Mouse (Mus musculus) liver, embryonic 11.5 days (tissue): Measurements from ENCODE around the gene N4bp1. TPM values are rescaled to one million over a fixed set of nuclear protein-coding genes. Genes with fewer than 3 reads are reported as not detected.

Experiments used
- ATAC-seq: fragments of 200-750 bp; cut with Nextera tagmentation; replicated peaks from 2 replicates; pipeline ENCODE4 v1.8.0; 2017; ENCODE audit warnings: moderate number of reproducible peaks, mild to moderate bottlenecking, moderate TSS enrichment, moderate library complexity; ENCODE audit not compliant: low FRiP score
- DNase-seq: peaks from one replicate; pipeline ENCODE4 v3.0.0-alpha.2; 2017; ENCODE audit warnings: low spot score
- H3K27ac ChIP-seq: fragments of 300-500 bp; sonication (generic); 2 replicates; pipeline ENCODE4 v1.5.1; 2014; ENCODE audit warnings: mild to moderate bottlenecking, low read depth, low read length, control low read depth
- H3K27me3 ChIP-seq: fragments of 300-500 bp; sonication (generic); replicated peaks from 2 replicates; pipeline ENCODE4 v1.6.1; 2014; ENCODE audit warnings: low read length, mixed read lengths; ENCODE audit not compliant: control insufficient read depth, insufficient read depth
- H3K36me3 ChIP-seq: fragments of 300-500 bp; sonication (generic); 2 replicates; pipeline ENCODE4 v1.6.1; 2014; ENCODE audit warnings: mild to moderate bottlenecking, low read length, moderate library complexity, mixed read lengths; ENCODE audit not compliant: control insufficient read depth, insufficient read depth
- H3K4me1 ChIP-seq: fragments of 300-500 bp; sonication (generic); replicated peaks from 2 replicates; pipeline ENCODE4 v1.6.1; 2014; ENCODE audit warnings: low read length, mixed read lengths; ENCODE audit not compliant: control insufficient read depth, insufficient read depth
- H3K4me2 ChIP-seq: fragments of 300-500 bp; sonication (generic); 2 replicates; pipeline ENCODE4 v1.6.1; 2014; ENCODE audit warnings: mild to moderate bottlenecking, control low read depth, moderate library complexity
- H3K4me3 ChIP-seq: fragments of 300-500 bp; sonication (generic); 2 replicates; pipeline ENCODE4 v1.5.1; 2014; ENCODE audit warnings: low read depth, low read length, control low read depth
- H3K9ac ChIP-seq: fragments of 300-500 bp; sonication (generic); 2 replicates; pipeline ENCODE4 v1.6.1; 2014; ENCODE audit warnings: low read depth, low read length, control low read depth
- H3K9me3 ChIP-seq: fragments of 300-500 bp; sonication (generic); 2 replicates; pipeline ENCODE4 v1.6.1; 2016; ENCODE audit warnings: low read length, inconsistent platforms, mixed read lengths; ENCODE audit not compliant: control insufficient read depth
- WGBS: fragments of 180-500 bp; shearing (Covaris S2); extraction: QIAGEN DNeasy Blood & Tissue Kit; methylation state at CpG from one replicate; pipeline ENCODE4 v1.1.7; 2014; 5-methylcytosine and 5-hydroxymethylcytosine counted together
- polyA plus RNA-seq: library from polyadenylated mRNA; unstranded; fragments of >200 nt; fragmentation: Nextera tagmentation; extraction: Ambion mirVana; gene quantifications from 2 replicates; pipeline ENCODE4 v1.2.1, GENCODE M21; 2014

Gene N4bp1
- polyA plus RNA-seq, 1 experiment from 2014 or later, result 7.8 TPM

GRCm38 (mm10) chr8:86791542-86791941 is 93.5 kb downstream of the N4bp1 start:
- H3K36me3 ChIP-seq, result no peaks in the 10 kb centered on the region
- H3K4me3 ChIP-seq, result no peak overlapping the region
- H3K4me1 ChIP-seq, result no peaks in the 10 kb centered on the region; the same call in 1 of the 2 replicates
- no peaks in the 10 kb centered on the region for H3K27me3 ChIP-seq
- no peak overlapping the region for H3K9ac ChIP-seq
- H3K9me3 ChIP-seq, result no peaks in the 10 kb centered on the region
- ATAC-seq (no peak), DNase-seq (no peak)
- H3K4me2 ChIP-seq, result no peak overlapping the region
- no peak overlapping the region for H3K27ac ChIP-seq
- 78% methylated on average over 6 of the region's 6 CpGs for WGBS

GRCm38 (mm10) chr8:86789576-86789975 is 95.5 kb downstream of the N4bp1 start:
- Histone ChIP-seq H3K9ac (no peak overlapping the region), H3K27me3 (no peaks in the 10 kb centered on the region), H3K4me2 (no peak overlapping the region), H3K9me3 (no peaks in the 10 kb centered on the region), H3K4me1 (no peaks in the 10 kb centered on the region; the same call in 1 of the 2 replicates), H3K27ac (no peak overlapping the region), H3K4me3 (no peak overlapping the region), H3K36me3 (no peaks in the 10 kb centered on the region)
- DNase-seq (no peak), ATAC-seq (no peak)
- WGBS, result 62% methylated on average over 1 of the region's 1 CpGs

- Histone ChIP-seq H3K4me2 (no peak overlapping the region), H3K4me1 (no peaks in the 10 kb centered on the region; the same call in 1 of the 2 replicates), H3K36me3 (no peaks in the 10 kb centered on the region), H3K27ac (no peak overlapping the region), H3K9me3 (no peaks in the 10 kb centered on the region), H3K27me3 (no peaks in the 10 kb centered on the region), H3K4me3 (no peak overlapping the region), H3K9ac (no peak overlapping the region)
- DNase-seq, result no peak
- no peak for ATAC-seq
- WGBS, result 65% methylated on average over 12 of the region's 12 CpGs
Observed at GRCm38 (mm10) chr8:86787891-86788420, 97.1 kb downstream of the N4bp1 start.

- no peak for DNase-seq
- H3K27ac ChIP-seq, result no peak overlapping the region
- WGBS, result 37% methylated on average over 5 of the region's 5 CpGs
Observed at GRCm38 (mm10) chr8:86786498-86786897, 98.6 kb downstream of the N4bp1 start.

GRCm38 (mm10) chr8:86781094-86781493 is 104.0 kb downstream of the N4bp1 start:
- H3K4me2 ChIP-seq, result no peak overlapping the region
- 81% methylated on average over 8 of the region's 8 CpGs for WGBS
- ATAC-seq (no peak), DNase-seq (no peak)
- no peak overlapping the region for H3K4me3 ChIP-seq
- no peak overlapping the region for H3K27ac ChIP-seq
- H3K4me1 ChIP-seq, result no peaks in the 10 kb centered on the region
- no peaks in the 10 kb centered on the region for H3K9me3 ChIP-seq
- H3K27me3 ChIP-seq, result no peaks in the 10 kb centered on the region
- no peak overlapping the region for H3K9ac ChIP-seq
- H3K36me3 ChIP-seq, result no peaks in the 10 kb centered on the region

More at GRCm38 (mm10) chr8:86786498-86786897, 98.6 kb downstream of the N4bp1 start:
- ATAC-seq, result no peak
- H3K4me1 ChIP-seq, result no peaks in the 10 kb centered on the region; the same call in 1 of the 2 replicates
- H3K9ac ChIP-seq, result no peak overlapping the region
- no peaks in the 10 kb centered on the region for H3K9me3 ChIP-seq
- no peaks in the 10 kb centered on the region for H3K36me3 ChIP-seq
- no peak overlapping the region for H3K4me2 ChIP-seq
- H3K27me3 ChIP-seq, result no peaks in the 10 kb centered on the region
- no peak overlapping the region for H3K4me3 ChIP-seq

GRCm38 (mm10) chr8:86779207-86779606 is 105.9 kb downstream of the N4bp1 start:
- Histone ChIP-seq H3K36me3 (no peaks in the 10 kb centered on the region), H3K27me3 (no peaks in the 10 kb centered on the region), H3K9me3 (no peaks in the 10 kb centered on the region), H3K4me1 (no peaks in the 10 kb centered on the region), H3K4me3 (no peak overlapping the region), H3K4me2 (no peak overlapping the region), H3K9ac (no peak overlapping the region), H3K27ac (no peak overlapping the region)
- ATAC-seq, result no peak
- WGBS, result 79% methylated on average over 8 of the region's 8 CpGs
- DNase-seq, result no peak

- no peaks in the 10 kb centered on the region; the same call in 1 of the 2 replicates for H3K27me3 ChIP-seq
- no peak for ATAC-seq
Observed at GRCm38 (mm10) chr8:86769945-86770715, 114.9 kb downstream of the N4bp1 start.

GRCm38 (mm10) chr8:86768499-86768898 is 116.6 kb downstream of the N4bp1 start:
- Histone ChIP-seq H3K27ac (no peak overlapping the region), H3K9ac (no peak overlapping the region), H3K27me3 (no peaks in the 10 kb centered on the region; the same call in 1 of the 2 replicates), H3K4me1 (no peaks in the 10 kb centered on the region), H3K9me3 (no peaks in the 10 kb centered on the region), H3K4me2 (no peak overlapping the region), H3K36me3 (no peaks in the 10 kb centered on the region), H3K4me3 (no peak overlapping the region)
- DNase-seq, result no peak
- WGBS, result 69% methylated on average over 5 of the region's 5 CpGs
- no peak for ATAC-seq

More at GRCm38 (mm10) chr8:86769945-86770715, 114.9 kb downstream of the N4bp1 start:
- H3K4me1 ChIP-seq, result no peaks in the 10 kb centered on the region
- WGBS, result 83% methylated on average over 1 of the region's 1 CpGs
- no peak overlapping the region for H3K9ac ChIP-seq
- H3K27ac ChIP-seq, result no peak overlapping the region
- H3K9me3 ChIP-seq, result no peaks in the 10 kb centered on the region
- no peaks in the 10 kb centered on the region for H3K36me3 ChIP-seq
- H3K4me3 ChIP-seq, result no peak overlapping the region
- H3K4me2 ChIP-seq, result no peak overlapping the region
- DNase-seq, result no peak
